Mouse (Mus musculus) cerebellum, adult 18-20 months (tissue): ENCODE results near the gene Nkpd1.

Experiments
- DNase-seq, 2 experiments: peaks; one replicate each; pipeline ENCODE4 v3.0.0; 2021

Gene Nkpd1

GRCm38 (mm10) chr7:19517652-19518365, at the start of gene Nkpd1:
Gene Nkpd1, plus strand, starts transcription at chr7:19517838.
- peak; percentile 63 to 67 for DNase-seq

GRCm38 (mm10) chr7:19468279-19468678, 49.4 kb upstream of the Nkpd1 start:
- no peak for DNase-seq

GRCm38 (mm10) chr7:19469404-19469803, 48.2 kb upstream of the Nkpd1 start:
- no peak for DNase-seq

GRCm38 (mm10) chr7:19470308-19470707, 47.3 kb upstream of the Nkpd1 start:
- no peak for DNase-seq

DNA sequence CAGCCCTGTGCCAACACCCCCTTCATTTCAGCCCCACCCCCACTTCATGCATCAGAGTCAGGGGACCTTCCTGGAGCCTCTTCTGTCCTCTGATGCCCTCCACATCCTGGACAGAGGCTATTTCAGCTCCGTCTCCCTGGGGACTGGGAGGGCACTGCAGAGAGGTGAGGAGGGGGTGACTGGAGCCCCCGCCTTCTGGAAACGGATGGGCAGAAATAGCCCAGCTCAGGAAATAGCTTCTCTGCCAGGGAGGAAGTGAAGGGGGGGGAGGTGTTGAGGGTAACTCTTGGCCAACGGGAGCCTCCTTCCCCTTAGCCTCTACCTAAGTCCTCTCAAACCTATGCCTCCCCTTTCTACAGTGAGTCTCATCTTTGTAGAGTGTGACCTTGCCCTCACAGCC, 45.2 kb upstream of the Nkpd1 start:
- no peak for DNase-seq

DNA sequence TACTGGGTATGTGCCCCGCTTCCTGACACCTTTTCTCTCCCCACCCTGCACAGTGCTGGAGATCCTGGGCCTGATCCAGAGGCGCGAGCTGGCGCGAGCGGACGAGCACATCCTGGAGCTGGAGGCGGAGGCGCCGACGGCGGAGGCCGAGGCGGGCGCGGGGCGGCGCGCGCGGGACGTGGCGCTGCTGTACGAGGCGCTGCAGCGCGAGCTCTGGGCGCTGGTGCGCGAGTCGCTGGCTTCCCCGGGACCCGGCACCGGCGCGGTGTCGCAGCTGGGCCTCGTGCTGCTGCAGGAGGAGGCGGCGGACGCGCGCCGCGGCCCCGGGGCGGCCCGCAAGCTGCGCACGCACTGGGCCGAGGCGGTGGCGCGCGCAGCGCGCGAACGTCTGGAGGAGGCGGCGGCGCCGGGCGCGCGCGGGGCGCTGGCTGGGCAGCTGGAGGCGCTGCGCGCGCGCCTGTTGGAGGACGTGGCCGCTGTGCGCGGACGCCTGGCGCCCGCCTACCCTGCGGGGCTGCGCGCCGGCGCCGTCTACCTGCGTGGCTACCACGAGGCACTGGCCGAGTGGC, 43.7 kb upstream of the Nkpd1 start:
- DNase-seq: peak; percentile 55 to 82

DNA sequence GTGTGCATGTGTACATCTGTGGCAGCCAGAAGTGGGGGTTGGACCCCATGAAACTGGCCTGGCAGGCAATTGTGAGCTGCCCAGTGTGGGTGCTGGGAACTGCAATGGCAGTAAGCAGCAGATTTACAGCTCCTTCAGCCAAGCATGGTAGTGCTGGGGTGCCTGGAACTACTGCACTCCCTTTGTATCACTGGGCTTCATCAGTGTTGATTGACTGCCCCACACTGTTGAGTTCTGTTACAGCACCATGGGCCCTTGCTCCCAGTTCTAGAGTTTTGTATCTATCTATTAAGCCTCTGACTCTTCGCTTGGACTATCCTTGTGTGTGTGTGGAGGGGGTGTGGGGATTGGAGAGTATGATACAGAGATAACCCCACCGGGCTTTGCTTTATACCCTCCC, 40.6 kb upstream of the Nkpd1 start:
- DNase-seq: no peak

DNA sequence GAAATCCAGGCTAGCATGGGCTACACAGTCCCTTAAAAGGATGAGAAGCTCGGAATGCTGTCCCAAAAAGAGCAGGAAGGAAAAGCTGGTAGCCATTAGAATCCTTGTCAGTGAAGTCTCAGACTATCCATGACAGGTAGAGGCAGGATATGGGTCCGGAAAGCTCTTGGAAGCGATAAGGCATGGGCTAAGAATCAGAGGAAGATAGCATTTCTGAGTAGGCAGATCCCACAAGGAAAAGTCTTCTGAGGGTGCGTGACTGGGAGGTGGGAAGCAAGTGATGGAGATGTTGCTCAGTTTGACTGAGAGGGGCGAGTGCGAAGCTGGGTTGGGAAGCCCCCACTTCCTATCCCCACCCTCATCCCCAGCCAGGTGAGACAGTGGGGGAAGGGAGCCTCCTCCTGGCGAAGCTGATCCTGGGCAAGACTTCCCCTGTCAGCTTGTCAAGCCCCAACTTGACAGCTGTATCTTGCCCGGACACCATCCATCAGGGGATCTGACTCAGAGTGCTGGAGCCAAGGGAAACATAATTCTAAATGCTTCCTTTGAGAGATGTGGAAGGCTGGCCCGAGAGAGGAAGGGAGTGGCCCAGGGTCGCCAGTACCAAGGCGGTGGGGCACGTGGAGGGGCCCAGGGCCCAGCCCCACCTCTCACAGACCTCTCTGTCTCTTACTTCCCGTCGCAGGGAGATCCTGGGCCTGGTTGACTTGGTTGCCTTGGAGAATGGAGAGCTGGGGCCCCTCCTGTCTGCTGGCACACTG, 39.8 kb upstream of the Nkpd1 start:
- DNase-seq: no peak

DNA sequence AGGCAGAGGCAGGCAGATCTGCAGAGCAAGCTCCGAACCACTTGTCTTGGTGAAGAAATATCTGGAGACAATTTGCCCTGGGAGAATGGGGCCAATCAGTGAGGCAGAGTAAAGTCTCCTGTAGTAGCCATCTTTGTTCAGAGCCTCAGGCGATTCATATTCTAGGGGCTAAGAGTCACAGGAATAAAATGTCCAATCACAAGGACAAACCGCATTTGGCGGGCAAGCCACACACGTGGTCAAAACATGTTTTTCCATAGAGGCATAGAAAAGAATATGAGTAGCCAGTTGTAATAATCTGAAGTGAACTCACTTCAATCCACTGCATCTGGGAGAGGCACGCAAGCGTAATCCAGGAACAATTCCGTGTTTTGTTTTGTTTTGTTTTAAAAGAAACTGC, 34.4 kb upstream of the Nkpd1 start:
- no peak for DNase-seq

- no peak for DNase-seq
These were observed 32.1 kb upstream of the Nkpd1 start for GRCm38 (mm10) chr7:19485488-19485887.

- DNase-seq: no peak
These were observed 31.1 kb upstream of the Nkpd1 start for GRCm38 (mm10) chr7:19486549-19486948.

GRCm38 (mm10) chr7:19489525-19489924, 28.1 kb upstream of the Nkpd1 start:
- DNase-seq: no peak

GRCm38 (mm10) chr7:19491731-19492130, 25.9 kb upstream of the Nkpd1 start:
- no peak for DNase-seq

GRCm38 (mm10) chr7:19494751-19495474, 22.7 kb upstream of the Nkpd1 start:
- DNase-seq: no peak

- DNase-seq: no peak
These were observed 22.0 kb upstream of the Nkpd1 start for GRCm38 (mm10) chr7:19495521-19496213.

DNA sequence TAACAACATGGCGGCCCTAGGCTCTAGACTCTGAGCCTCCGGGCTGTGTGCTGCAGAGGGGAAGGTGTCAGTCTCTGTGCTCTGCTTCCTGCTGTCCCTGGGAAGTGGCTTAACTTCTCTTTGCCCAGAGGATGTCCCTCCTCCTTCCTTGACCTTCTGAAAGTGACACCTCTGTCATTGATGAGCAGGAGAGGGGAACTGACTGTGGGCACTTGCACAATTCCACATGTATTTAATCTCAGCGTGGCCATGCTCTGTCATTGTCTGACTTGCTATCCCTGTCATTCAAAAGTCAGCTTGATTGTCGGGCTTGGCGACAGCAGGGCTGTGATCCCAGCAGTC, 21.5 kb upstream of the Nkpd1 start:
- no peak for DNase-seq

GRCm38 (mm10) chr7:19498326-19498725, 19.3 kb upstream of the Nkpd1 start:
- DNase-seq: no peak

DNA sequence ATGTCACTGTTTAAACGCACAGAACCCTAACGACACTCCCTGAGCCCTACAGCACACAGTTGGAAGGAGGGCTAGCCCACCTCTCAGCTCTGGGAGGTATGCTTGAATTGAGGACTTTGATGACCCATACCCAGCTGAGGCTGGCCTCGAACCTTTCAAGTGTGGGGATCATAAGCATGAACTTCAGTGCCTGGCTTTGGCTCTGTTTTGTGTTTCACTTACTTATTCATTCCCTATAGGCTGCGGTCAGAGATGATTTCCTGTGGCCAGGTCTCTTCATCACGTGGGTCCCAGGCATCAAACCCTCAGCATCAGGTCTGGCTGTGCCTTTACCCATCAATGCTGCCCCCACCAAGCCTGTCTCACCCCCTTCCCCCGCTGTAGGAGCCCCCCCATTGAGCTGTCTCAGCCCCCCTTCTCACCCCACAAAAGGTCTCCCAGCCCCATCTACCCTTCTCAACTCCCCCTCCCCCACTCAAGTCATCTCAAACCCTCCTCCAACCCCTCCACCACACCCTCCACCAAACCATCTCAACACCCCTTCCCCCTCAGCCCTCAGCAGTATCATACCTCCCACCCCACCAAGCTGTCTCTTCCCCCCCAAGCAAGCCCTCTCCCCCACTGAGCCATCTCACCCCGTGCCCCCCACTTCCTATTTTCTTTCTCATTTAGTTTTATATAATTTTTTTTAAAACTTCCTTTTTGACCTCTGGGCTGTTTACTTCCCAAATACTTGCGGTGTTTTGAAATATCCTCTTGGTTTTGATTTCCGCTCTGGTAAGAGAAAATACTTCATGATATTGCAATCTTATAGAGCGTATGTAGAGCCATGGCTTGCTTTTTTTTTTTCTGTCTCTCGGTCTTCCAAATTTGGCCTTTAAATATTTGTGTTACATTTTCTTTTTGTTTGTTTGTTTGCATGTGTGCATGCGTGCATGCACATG, 16.9 kb upstream of the Nkpd1 start:
- DNase-seq: no peak

- no peak for DNase-seq
These were observed 16.0 kb upstream of the Nkpd1 start for GRCm38 (mm10) chr7:19501658-19502057.

- DNase-seq: peak; percentile 67 to 71
These were observed 14.1 kb upstream of the Nkpd1 start for GRCm38 (mm10) chr7:19503481-19504068.

DNA sequence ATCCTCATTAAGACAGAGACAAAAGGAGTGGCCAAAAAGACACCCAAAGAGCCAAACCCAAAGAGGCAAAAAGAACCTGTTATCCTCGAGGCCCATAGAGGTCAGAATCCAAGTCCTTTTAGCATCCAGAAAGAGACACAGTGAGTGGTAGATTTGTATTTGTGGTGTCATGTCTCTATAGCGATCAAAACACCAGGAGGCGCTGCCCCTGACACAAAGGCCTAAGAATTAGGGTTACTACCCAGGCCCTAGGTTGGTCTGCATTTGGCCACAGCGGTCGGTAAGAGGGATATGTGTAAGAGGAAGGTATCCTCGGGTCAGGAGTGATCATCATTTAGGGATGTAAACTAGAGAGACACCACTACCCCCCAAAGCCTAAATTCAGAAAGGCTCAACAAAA, 11.3 kb upstream of the Nkpd1 start:
- DNase-seq: no peak
